Mouse (Mus musculus) spleen, postnatal 36 days (tissue): ENCODE measurements around the gene March6.

Experiments used
- DNase-seq, 2 experiments: peaks; one replicate each; pipeline ENCODE4 v3.0.0; 2022; ENCODE audit warnings: low spot score in 2 of 2, mixed read lengths in 1 of 2

Gene March6

GRCm38 (mm10) chr15:31530659-31531445 lies at the start of gene March6:
Gene March6, minus strand, starts transcription at chr15:31531053.
- peak; percentile 87 to 90 for DNase-seq

- no peak for DNase-seq
Measured at GRCm38 (mm10) chr15:31576076-31576475, 45.2 kb upstream of the March6 start.

- no peak for DNase-seq
Measured at GRCm38 (mm10) chr15:31573692-31574091, 42.8 kb upstream of the March6 start.

GRCm38 (mm10) chr15:31573287-31573686 lies 42.4 kb upstream of the March6 start:
- DNase-seq, result no peak

- DNase-seq, result peak; percentile 24 to 32
Measured at GRCm38 (mm10) chr15:31571906-31572722, 41.3 kb upstream of the March6 start.

- no peak for DNase-seq
Measured at GRCm38 (mm10) chr15:31570959-31571358, 40.1 kb upstream of the March6 start.

- no peak for DNase-seq
Measured at GRCm38 (mm10) chr15:31569325-31570022, 38.6 kb upstream of the March6 start.

- DNase-seq, result peak in 1 of 2 experiments; percentile 5
Measured at GRCm38 (mm10) chr15:31568581-31568996, 37.7 kb upstream of the March6 start.

- DNase-seq, result no peak
Measured at GRCm38 (mm10) chr15:31567431-31567830, 36.6 kb upstream of the March6 start.

GRCm38 (mm10) chr15:31565786-31566185 lies 34.9 kb upstream of the March6 start:
- no peak for DNase-seq

GRCm38 (mm10) chr15:31565184-31565583 lies 34.3 kb upstream of the March6 start, which contains the start of gene Cmbl:
Gene Cmbl, plus strand, starts transcription at chr15:31565389.
- DNase-seq, result no peak

GRCm38 (mm10) chr15:31563577-31564546 lies 33.0 kb upstream of the March6 start:
- no peak for DNase-seq

- DNase-seq, result no peak
Measured at GRCm38 (mm10) chr15:31562847-31563246, 32.0 kb upstream of the March6 start.

GRCm38 (mm10) chr15:31561976-31562375 lies 31.1 kb upstream of the March6 start:
- no peak for DNase-seq

- no peak for DNase-seq
Measured at GRCm38 (mm10) chr15:31561390-31561789, 30.5 kb upstream of the March6 start.

GRCm38 (mm10) chr15:31554855-31555254 lies 24.0 kb upstream of the March6 start:
- DNase-seq, result no peak

- DNase-seq, result no peak
Measured at GRCm38 (mm10) chr15:31550381-31550780, 19.5 kb upstream of the March6 start.

- DNase-seq, result no peak
Measured at GRCm38 (mm10) chr15:31547421-31547820, 16.6 kb upstream of the March6 start.

- no peak for DNase-seq
Measured at GRCm38 (mm10) chr15:31546291-31546690, 15.4 kb upstream of the March6 start.

- DNase-seq, result no peak
Measured at GRCm38 (mm10) chr15:31545058-31545457, 14.2 kb upstream of the March6 start.

GRCm38 (mm10) chr15:31543246-31543645 lies 12.4 kb upstream of the March6 start:
- no peak for DNase-seq
